Mouse (Mus musculus) right cerebral cortex, adult 2 months (tissue): ENCODE measurements around the gene Glipr2.

ENCODE experiments used
- DNase-seq, 2 experiments: peaks; one replicate each; pipeline ENCODE4 v3.0.0; 2021 to 2022; ENCODE audit warnings: low spot score in 2 of 2

The Glipr2 gene

GRCm38 (mm10) chr4:44004623-44005409 lies 47.6 kb downstream of the Glipr2 start:
- DNase-seq, result peak in 1 of 2 experiments; percentile 0

- DNase-seq, result peak in 1 of 2 experiments; percentile 2
Observed at GRCm38 (mm10) chr4:44010176-44010575, 53.0 kb downstream of the Glipr2 start.

GRCm38 (mm10) chr4:44010893-44011292 lies 53.7 kb downstream of the Glipr2 start:
- DNase-seq, result no peak

- DNase-seq, result peak in 1 of 2 experiments; percentile 1
Observed at GRCm38 (mm10) chr4:44011799-44012198, 54.6 kb downstream of the Glipr2 start.

GRCm38 (mm10) chr4:44012376-44013367 lies 55.5 kb downstream of the Glipr2 start:
- DNase-seq, result peak; percentile 92 to 95

GRCm38 (mm10) chr4:44013391-44014070 lies 56.3 kb downstream of the Glipr2 start:
- peak in 1 of 2 experiments; percentile 1 for DNase-seq

GRCm38 (mm10) chr4:44016071-44016470 lies 58.9 kb downstream of the Glipr2 start:
- peak in 1 of 2 experiments; percentile 1 for DNase-seq

- no peak for DNase-seq
Observed at GRCm38 (mm10) chr4:44016791-44017190, 59.6 kb downstream of the Glipr2 start.

- DNase-seq, result peak in 1 of 2 experiments; percentile 1
Observed at GRCm38 (mm10) chr4:44022323-44022722, 65.1 kb downstream of the Glipr2 start.

GRCm38 (mm10) chr4:44022766-44023165 lies 65.6 kb downstream of the Glipr2 start:
- peak in 1 of 2 experiments; percentile 1 for DNase-seq

GRCm38 (mm10) chr4:44023681-44024080 lies 66.5 kb downstream of the Glipr2 start:
- peak in 1 of 2 experiments; percentile 4 for DNase-seq

GRCm38 (mm10) chr4:44024241-44024640 lies 67.0 kb downstream of the Glipr2 start:
- DNase-seq, result no peak

- no peak for DNase-seq
Observed at GRCm38 (mm10) chr4:44025570-44025969, 68.4 kb downstream of the Glipr2 start.
